Mouse (Mus musculus) limb, embryonic 15.5 days (tissue): Measurements from ENCODE around the gene Tmem184b. TPM values are rescaled to one million over a fixed set of nuclear protein-coding genes. Genes with fewer than 3 reads are reported as not detected.

Source experiments
- ATAC-seq: fragments of 200-750 bp; cut with Nextera tagmentation; 2 replicates; pipeline ENCODE4 v1.8.0; 2017; ENCODE audit warnings: low read depth, moderate TSS enrichment; ENCODE audit not compliant: insufficient number of reproducible peaks, low FRiP score, low TSS enrichment
- H3K27ac ChIP-seq: fragments of 300-500 bp; sonication (generic); 2 replicates; pipeline ENCODE4 v1.5.1; 2015; ENCODE audit warnings: moderate library complexity, mild to moderate bottlenecking, inconsistent platforms
- H3K27me3 ChIP-seq: fragments of 300-500 bp; sonication (generic); 2 replicates; pipeline ENCODE4 v1.6.1; 2015; ENCODE audit warnings: inconsistent platforms
- H3K36me3 ChIP-seq: fragments of 300-500 bp; sonication (generic); 2 replicates; pipeline ENCODE4 v1.6.1; 2015; ENCODE audit warnings: inconsistent platforms
- H3K4me1 ChIP-seq: fragments of 300-500 bp; sonication (generic); 2 replicates; pipeline ENCODE4 v1.6.1; 2015; ENCODE audit warnings: inconsistent platforms
- H3K4me2 ChIP-seq: fragments of 300-500 bp; sonication (generic); 2 replicates; pipeline ENCODE4 v1.6.1; 2015; ENCODE audit warnings: mild to moderate bottlenecking, inconsistent platforms
- H3K4me3 ChIP-seq: fragments of 300-500 bp; sonication (generic); 2 replicates; pipeline ENCODE4 v1.5.1; 2015; ENCODE audit warnings: mild to moderate bottlenecking, inconsistent platforms
- H3K9ac ChIP-seq: fragments of 300-500 bp; sonication (generic); 2 replicates; pipeline ENCODE4 v1.6.1; 2015; ENCODE audit warnings: inconsistent platforms
- H3K9me3 ChIP-seq: fragments of 300-500 bp; sonication (generic); 2 replicates; pipeline ENCODE4 v1.6.1; 2016; ENCODE audit warnings: inconsistent platforms
- WGBS: fragments of 180-500 bp; shearing (Covaris S2); methylation state at CpG from one replicate; pipeline ENCODE4 v1.1.7; 2015; 5-methylcytosine and 5-hydroxymethylcytosine counted together
- polyA plus RNA-seq: library from polyadenylated mRNA; unstranded; fragments of >200 nt; fragmentation: Nextera tagmentation; extraction: Ambion mirVana; gene quantifications from 2 replicates; pipeline ENCODE4 v1.2.1, GENCODE M21; 2015

Gene Tmem184b
- polyA plus RNA-seq, 1 experiment from 2014 or later: 87.5 TPM

DNA sequence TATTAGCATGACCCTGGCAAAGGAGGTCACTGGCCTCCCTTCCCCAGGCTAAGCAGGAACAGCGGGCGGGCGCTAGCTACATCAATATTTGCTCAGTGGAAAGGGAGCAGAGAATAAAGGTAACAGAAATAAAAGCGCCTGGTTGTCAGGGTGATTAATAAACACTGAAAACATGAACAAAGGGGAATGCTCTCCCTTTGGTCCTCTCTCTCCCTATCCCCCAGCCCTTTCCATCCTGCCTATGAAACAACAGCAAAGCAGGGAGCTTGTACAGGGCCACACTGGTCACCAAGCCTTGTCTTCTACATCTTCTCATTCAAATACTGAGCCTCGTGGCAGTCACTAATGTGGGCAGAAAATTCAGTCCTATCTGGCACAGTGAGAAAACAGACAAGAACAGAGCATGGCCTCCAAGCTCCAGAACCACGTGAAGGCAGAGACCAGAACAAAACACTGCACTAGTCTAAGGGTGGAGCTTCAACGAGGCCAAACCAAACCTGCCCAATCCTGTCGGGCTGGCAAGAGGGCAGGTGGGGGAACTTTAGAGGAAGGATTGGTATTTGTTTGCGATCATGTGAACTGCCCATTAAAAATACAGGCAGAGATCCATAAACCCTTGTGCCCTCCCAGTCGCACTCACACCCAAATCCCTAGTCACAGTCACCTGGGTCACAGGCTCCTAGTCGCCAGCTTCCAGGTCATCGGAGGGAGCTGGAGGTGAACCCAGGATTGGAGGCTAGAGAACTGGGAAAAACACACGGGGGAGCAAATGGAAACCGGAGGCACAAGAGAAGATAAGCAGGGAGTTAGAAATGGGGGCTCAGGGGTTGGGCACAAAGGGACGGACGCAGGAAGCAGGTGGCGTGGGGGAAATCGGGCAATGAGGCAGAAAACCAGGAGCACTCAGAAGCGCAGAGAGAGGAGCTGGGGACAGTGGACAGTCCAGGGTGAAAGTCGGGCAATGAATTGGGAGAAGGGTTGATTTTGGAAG lies 76.1 kb downstream of the Tmem184b start:
- H3K4me3 ChIP-seq: peak overlapping the region; percentile 62
- no peaks in the 10 kb centered on the region for H3K36me3 ChIP-seq
- WGBS: 16% methylated on average over 20 of the region's 20 CpGs
- H3K4me2 ChIP-seq: peak overlapping the region; percentile 84
- H3K27me3 ChIP-seq: no peaks in the 10 kb centered on the region
- no peaks in the 10 kb centered on the region for H3K9me3 ChIP-seq
- peaks cover 33% of the 10 kb centered on the region for H3K4me1 ChIP-seq
- peak overlapping the region; percentile 85 for H3K27ac ChIP-seq
- peak; percentile 0; the same call in 1 of the 2 replicates for ATAC-seq
- peak overlapping the region; percentile 56 for H3K9ac ChIP-seq

DNA sequence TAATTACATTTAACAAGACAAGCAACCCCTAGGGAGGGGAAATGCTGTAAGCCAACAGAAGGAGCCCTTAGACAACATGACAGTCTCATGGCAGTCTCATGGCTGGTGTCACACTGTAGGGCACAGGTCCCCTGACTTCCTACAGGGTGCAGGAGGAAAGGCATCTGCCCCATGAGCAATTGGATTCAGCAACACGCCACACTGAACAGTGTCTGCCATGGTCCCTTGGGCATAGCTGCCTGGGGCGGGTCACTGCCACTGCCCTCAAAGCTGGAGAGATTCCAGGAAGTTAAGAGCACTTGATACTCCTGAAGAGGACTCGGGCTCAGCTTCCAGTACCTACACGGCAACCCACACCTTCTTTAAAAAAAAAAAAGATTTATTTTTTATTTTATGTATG lies 77.1 kb downstream of the Tmem184b start:
- Histone ChIP-seq H3K4me3 (no peak overlapping the region), H3K27ac (no peak overlapping the region), H3K9me3 (no peaks in the 10 kb centered on the region), H3K9ac (no peak overlapping the region), H3K4me1 (peaks cover 33% of the 10 kb centered on the region), H3K27me3 (no peaks in the 10 kb centered on the region), H3K4me2 (no peak overlapping the region), H3K36me3 (no peaks in the 10 kb centered on the region)
- ATAC-seq: no peak
- WGBS: 72% methylated on average over 4 of the region's 4 CpGs

DNA sequence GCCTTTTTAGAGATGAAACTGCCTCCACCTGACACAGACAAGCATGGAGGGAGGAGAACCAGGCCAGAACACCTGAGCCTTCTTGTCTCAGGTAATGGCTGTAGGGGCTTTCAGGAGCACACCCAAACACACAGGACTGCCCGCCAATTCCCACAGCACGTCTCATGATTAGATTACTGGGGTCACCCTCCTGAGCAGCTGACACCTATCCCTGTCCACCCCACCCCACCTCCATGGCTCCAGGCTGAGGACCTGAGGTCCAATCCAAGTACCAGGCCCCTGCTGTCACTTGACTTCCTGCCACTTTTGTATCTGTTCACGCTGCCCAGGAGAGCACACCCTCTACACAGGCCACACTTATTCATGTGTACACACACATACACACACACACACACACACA lies 77.6 kb downstream of the Tmem184b start:
- no peak overlapping the region for H3K27ac ChIP-seq
- H3K4me1 ChIP-seq: peaks cover 33% of the 10 kb centered on the region
- no peaks in the 10 kb centered on the region for H3K27me3 ChIP-seq
- H3K4me2 ChIP-seq: no peak overlapping the region
- no peak for ATAC-seq
- no peak overlapping the region for H3K9ac ChIP-seq
- 76% methylated on average over 3 of the region's 3 CpGs for WGBS
- H3K36me3 ChIP-seq: no peaks in the 10 kb centered on the region
- no peaks in the 10 kb centered on the region for H3K9me3 ChIP-seq
- H3K4me3 ChIP-seq: no peak overlapping the region

DNA sequence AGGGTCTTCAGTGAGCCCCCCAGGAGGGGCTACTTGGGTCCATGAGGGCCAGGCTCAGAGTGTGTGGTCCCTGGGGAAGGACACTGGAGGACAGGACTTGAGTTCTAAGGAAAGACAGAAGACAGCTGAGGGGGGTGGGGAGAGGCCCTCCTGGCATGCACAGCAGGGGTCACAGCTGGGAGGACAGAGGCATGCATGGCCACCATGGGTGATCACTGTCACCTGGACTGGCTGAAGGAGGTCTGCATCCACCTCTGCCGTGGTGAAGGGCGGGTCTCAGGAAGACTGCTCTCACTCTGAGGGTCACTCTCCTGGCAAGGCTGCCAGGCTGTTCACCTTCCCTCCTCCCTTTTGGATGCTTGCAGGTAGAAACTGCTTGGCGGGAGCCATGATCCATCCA lies 79.0 kb downstream of the Tmem184b start:
- WGBS: 89% methylated on average over 3 of the region's 3 CpGs
- Histone ChIP-seq H3K9me3 (no peaks in the 10 kb centered on the region), H3K9ac (no peak overlapping the region), H3K36me3 (no peaks in the 10 kb centered on the region), H3K4me3 (no peak overlapping the region), H3K27ac (0 out of 2 replicates have a peak overlapping the region, but pooled peaks have one; percentile 55), H3K4me1 (peaks cover 33% of the 10 kb centered on the region), H3K4me2 (no peak overlapping the region), H3K27me3 (no peaks in the 10 kb centered on the region)
- ATAC-seq: no peak

DNA sequence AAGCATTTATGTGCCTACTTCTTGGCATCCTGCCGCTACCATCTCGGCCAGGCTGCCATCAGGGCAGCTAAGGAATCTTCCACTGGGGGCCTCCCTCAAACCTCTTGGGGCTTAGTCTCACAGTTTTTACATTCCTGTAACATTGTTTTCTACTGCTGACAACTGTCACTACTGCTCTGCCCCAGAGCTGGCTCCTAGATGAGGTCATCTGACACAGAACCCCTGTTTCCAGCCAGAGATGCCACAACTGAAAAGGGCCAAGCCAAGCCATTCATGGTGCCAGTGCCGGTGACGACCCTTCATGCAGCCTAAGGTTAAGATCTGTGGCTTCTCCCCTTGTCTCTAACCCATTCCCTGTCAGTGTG lies 79.6 kb downstream of the Tmem184b start:
- WGBS: 56% methylated on average over 4 of the region's 4 CpGs
- H3K4me3 ChIP-seq: no peak overlapping the region
- H3K4me2 ChIP-seq: no peak overlapping the region
- peaks cover 33% of the 10 kb centered on the region for H3K4me1 ChIP-seq
- no peaks in the 10 kb centered on the region for H3K9me3 ChIP-seq
- no peaks in the 10 kb centered on the region for H3K27me3 ChIP-seq
- ATAC-seq: no peak
- H3K9ac ChIP-seq: no peak overlapping the region
- no peaks in the 10 kb centered on the region for H3K36me3 ChIP-seq
- peak overlapping the region; percentile 55 for H3K27ac ChIP-seq

DNA sequence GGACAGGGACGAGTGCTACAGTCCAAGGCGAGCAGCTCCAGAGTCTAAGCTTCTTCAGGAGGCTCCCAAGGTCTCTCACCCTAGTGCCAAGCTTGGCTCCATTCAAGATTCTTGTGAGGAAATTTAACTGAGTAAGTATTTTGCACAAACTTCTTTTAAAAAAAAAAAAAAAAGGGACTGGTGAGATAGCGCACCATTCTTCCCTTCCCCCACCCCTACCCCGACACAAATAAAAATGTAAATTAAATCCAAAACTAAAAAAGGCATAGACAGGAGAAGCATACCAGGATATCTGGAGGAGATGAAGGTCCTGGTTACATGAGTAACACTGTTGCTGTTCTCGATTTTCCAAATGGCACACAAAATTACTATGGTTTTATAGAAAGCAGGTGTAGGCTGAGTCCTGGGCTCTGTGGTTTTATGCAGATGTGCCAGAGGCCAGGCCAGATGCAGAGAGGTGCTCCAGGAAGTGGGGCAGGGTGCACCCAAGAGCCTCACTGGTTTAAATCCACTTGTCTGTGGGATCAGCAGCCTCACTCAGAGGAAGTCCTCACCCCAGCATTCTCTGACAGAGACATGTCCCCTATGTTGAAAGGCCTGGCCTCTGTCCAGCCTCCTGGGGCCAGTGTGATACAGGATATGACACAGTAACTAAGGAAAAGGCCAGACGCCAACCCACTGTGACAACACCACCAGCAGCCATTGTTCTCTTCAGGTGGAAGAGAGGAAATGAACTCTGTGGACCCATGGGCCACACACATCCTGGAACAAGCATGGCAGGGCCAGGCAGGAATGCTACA lies 80.2 kb downstream of the Tmem184b start:
- Histone ChIP-seq H3K4me2 (no peak overlapping the region), H3K36me3 (no peaks in the 10 kb centered on the region), H3K9ac (no peak overlapping the region), H3K4me3 (no peak overlapping the region), H3K27me3 (no peaks in the 10 kb centered on the region), H3K4me1 (peaks cover 33% of the 10 kb centered on the region), H3K27ac (peak overlapping the region; percentile 57), H3K9me3 (no peaks in the 10 kb centered on the region)
- ATAC-seq: no peak
- WGBS: 56% methylated on average over 6 of the region's 6 CpGs

DNA sequence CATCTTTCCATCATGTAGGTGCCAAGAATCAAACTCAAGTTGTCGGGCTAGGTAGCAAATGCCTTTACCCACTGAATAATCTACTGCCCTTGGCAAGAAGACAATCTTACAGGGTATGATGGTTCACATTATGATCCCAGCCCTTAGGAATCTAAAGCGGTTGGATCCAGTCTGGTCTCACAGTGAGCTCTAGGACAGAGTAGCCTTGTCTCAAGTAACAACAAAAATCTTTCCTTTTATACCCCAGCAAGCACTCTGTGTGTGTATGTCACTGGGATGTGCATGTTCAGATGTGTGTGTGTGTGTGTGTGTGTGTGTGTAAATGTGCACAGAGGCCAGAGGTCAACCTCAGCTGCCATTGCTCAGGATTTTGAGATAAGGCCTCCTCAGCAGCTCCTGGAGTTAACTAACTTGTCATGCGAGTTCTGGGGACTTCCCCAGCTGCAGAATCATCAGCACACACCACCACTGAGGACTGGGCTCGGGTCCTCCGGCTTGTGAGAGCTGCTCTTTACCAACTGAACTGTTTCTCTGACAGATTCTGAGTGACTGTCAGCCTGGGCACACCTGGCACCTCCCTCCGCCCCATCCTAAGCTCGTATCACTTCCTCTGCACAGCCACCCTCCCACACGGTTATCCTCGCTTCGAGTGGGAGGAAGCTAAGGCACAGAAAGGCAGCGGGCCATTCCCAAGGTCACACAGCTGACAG lies 80.9 kb downstream of the Tmem184b start:
- Histone ChIP-seq H3K27ac (peak overlapping the region; percentile 57), H3K4me1 (peaks cover 31% of the 10 kb centered on the region), H3K9me3 (no peaks in the 10 kb centered on the region), H3K27me3 (no peaks in the 10 kb centered on the region), H3K4me3 (no peak overlapping the region), H3K36me3 (0 out of 2 replicates have a peak, but pooled peaks cover 3% of the 10 kb centered on the region), H3K9ac (no peak overlapping the region), H3K4me2 (no peak overlapping the region)
- 62% methylated on average over 11 of the region's 11 CpGs for WGBS
- no peak for ATAC-seq

DNA sequence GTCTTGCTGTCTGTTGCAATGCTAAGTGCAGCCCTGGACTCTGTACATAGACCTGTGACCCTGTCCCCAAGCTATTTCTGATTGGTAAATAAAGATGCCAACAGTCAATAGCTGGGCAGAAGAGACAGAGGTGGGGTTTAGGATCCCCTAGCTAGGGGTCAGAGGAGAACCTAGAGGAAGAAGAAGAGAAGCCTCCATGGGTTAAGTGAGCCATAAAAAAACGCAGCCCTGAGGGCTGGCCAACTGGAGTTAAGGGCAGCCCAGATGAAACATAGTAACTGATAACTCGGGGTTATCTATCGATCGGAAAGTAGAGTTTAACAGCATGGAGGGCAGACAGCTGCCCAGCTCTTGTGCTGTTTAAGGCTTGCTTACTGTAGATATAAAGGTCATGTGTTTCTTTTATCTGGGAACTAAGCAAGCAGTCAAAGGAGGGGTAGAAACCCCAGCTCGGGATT lies 81.6 kb downstream of the Tmem184b start:
- Histone ChIP-seq H3K4me1 (peaks cover 24% of the 10 kb centered on the region), H3K27ac (no peak overlapping the region), H3K9me3 (no peaks in the 10 kb centered on the region), H3K4me3 (no peak overlapping the region), H3K36me3 (0 out of 2 replicates have a peak, but pooled peaks cover 7% of the 10 kb centered on the region), H3K4me2 (no peak overlapping the region), H3K9ac (no peak overlapping the region), H3K27me3 (no peaks in the 10 kb centered on the region)
- WGBS: 79% methylated on average over 5 of the region's 5 CpGs
- no peak for ATAC-seq

DNA sequence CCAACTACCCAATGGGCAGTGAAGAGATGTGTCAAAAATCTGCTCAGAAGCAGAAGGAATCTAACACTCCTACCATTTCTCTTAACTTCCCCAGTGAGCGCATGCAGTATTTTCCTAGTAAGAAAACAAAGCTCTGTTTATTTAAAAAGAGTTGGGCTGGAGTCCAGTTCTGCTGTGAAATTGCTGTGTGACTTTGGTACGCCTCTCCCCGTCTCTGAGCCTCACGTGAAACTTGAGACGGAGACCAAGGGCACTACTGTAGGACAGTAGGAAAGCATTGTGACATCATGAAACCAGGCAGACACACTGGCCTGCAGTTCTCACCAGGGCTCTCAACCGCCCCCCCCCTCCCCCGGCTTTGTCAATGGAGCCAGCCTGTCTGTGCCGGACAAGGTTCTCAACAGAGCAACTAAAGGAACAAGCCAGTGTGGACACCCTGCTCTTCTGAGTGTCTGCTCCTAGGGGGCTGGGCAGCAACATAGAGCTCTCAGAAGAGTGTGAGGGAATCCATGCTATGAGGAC lies 89.5 kb downstream of the Tmem184b start:
- H3K27me3 ChIP-seq: no peaks in the 10 kb centered on the region
- H3K36me3 ChIP-seq: peaks cover 28% of the 10 kb centered on the region
- no peak overlapping the region for H3K4me2 ChIP-seq
- no peak overlapping the region for H3K9ac ChIP-seq
- no peaks in the 10 kb centered on the region for H3K9me3 ChIP-seq
- H3K4me3 ChIP-seq: no peak overlapping the region
- H3K4me1 ChIP-seq: no peaks in the 10 kb centered on the region
- H3K27ac ChIP-seq: no peak overlapping the region
- ATAC-seq: no peak
- WGBS: 71% methylated on average over 8 of the region's 8 CpGs
